Mouse (Mus musculus) midbrain, postnatal 0 days (tissue): ENCODE data around the gene Prn. TPM values are rescaled to one million over a fixed set of nuclear protein-coding genes. Genes with fewer than 3 reads are reported as not detected.

ENCODE experiments used
- ATAC-seq: fragments of 200-750 bp; cut with Nextera tagmentation; 2 replicates; pipeline ENCODE4 v1.8.0; 2017; ENCODE audit warnings: moderate number of reproducible peaks, mild to moderate bottlenecking, moderate TSS enrichment, moderate library complexity; ENCODE audit not compliant: low FRiP score
- DNase-seq: peaks from one replicate; pipeline ENCODE4 v3.0.0-alpha.2; 2015; ENCODE audit warnings: low spot score
- H3K27ac ChIP-seq: fragments of 300-500 bp; sonication (generic); 2 replicates; pipeline ENCODE4 v1.5.1; 2014; ENCODE audit warnings: low read depth, mild to moderate bottlenecking, low read length, mixed read lengths
- H3K27me3 ChIP-seq: fragments of 300-500 bp; sonication (generic); 2 replicates; pipeline ENCODE4 v1.6.1; 2014; ENCODE audit warnings: low read length, control low read depth, mixed read lengths; ENCODE audit not compliant: insufficient read depth
- H3K36me3 ChIP-seq: fragments of 300-500 bp; sonication (generic); 2 replicates; pipeline ENCODE4 v1.6.1; 2014; ENCODE audit warnings: low read length, control low read depth, mixed read lengths; ENCODE audit not compliant: insufficient read depth
- H3K4me1 ChIP-seq: fragments of 300-500 bp; sonication (generic); 2 replicates; pipeline ENCODE4 v1.6.1; 2014; ENCODE audit warnings: mild to moderate bottlenecking, control low read depth, antibody characterized with exemption, low read length, mixed read lengths; ENCODE audit not compliant: insufficient read depth
- H3K4me2 ChIP-seq: fragments of 300-500 bp; sonication (generic); 2 replicates; pipeline ENCODE4 v1.6.1; 2014; ENCODE audit warnings: low read depth, mild to moderate bottlenecking, low read length, mixed read lengths; ENCODE audit not compliant: poor library complexity, severe bottlenecking
- H3K4me3 ChIP-seq: fragments of 300-500 bp; sonication (generic); 2 replicates; pipeline ENCODE4 v1.5.1; 2014; ENCODE audit warnings: low read depth, mild to moderate bottlenecking, low read length, moderate library complexity
- H3K9ac ChIP-seq: fragments of 300-500 bp; sonication (generic); replicated peaks from 2 replicates; pipeline ENCODE4 v1.6.1; 2014; ENCODE audit warnings: mild to moderate bottlenecking, low read length, moderate library complexity, mixed read lengths; ENCODE audit not compliant: poor library complexity, severe bottlenecking
- H3K9me3 ChIP-seq: fragments of 300-500 bp; sonication (generic); 2 replicates; pipeline ENCODE4 v1.6.1; 2016; ENCODE audit warnings: low read length, control low read depth
- CTCF ChIP-seq: IDR thresholded peaks from 2 replicates; pipeline ENCODE4 v1.5.1; 2016; ENCODE audit warnings: antibody characterized with exemption, mild to moderate bottlenecking
- WGBS: fragments of 180-500 bp; shearing (Covaris S2); extraction: QIAGEN DNeasy Blood & Tissue Kit; methylation state at CpG from one replicate; pipeline ENCODE4 v1.1.7; 2014; 5-methylcytosine and 5-hydroxymethylcytosine counted together
- polyA plus RNA-seq: library from polyadenylated mRNA; unstranded; fragments of >200 nt; fragmentation: Nextera tagmentation; extraction: Ambion mirVana; gene quantifications from 2 replicates; pipeline ENCODE4 v1.2.1, GENCODE M21; 2015
- total RNA-seq: library from RNA; depleted of rRNA; stranded (reverse); fragments of >200 nt; gene quantifications from 2 replicates; pipeline ENCODE4 v1.2.3, GENCODE M21; 2014; rRNA removed

The Prn gene
- total and polyA plus RNA-seq, 2 experiments from 2014 or later = not detected

- Histone ChIP-seq H3K36me3 (peaks cover 17% of the 10 kb centered on the region), H3K4me2 (no peak overlapping the region), H3K27ac (no peak overlapping the region), H3K9ac (no peak overlapping the region), H3K27me3 (no peaks in the 10 kb centered on the region), H3K4me1 (no peaks in the 10 kb centered on the region), H3K9me3 (no peaks in the 10 kb centered on the region), H3K4me3 (no peak overlapping the region)
- 92% methylated on average over 4 of the region's 4 CpGs for WGBS
- ATAC-seq (no peak), DNase-seq (no peak)
- TF ChIP-seq CTCF = no peak
Observed at GRCm38 (mm10) chr2:132005445-132005844, 95.7 kb downstream of the Prn start.

Other genes starting within 250 kb of the Prn start
- gene Erv3, start 50.2 kb upstream of the Prn start, total RNA-seq = not detected in 2 replicates
- not detected in 2 replicates for gene Erv3, start 50.2 kb upstream of the Prn start, polyA plus RNA-seq
- gene Prnp, start within 50 bp of the Prn start, total RNA-seq = 254 and 255 TPM in 2 replicates
- gene Prnp, start within 50 bp of the Prn start, polyA plus RNA-seq = 283 and 306 TPM in 2 replicates
- 2.5 and 3.9 TPM in 2 replicates for gene Prnd, start 40.9 kb downstream of the Prn start, total RNA-seq
- 4.0 and 4.8 TPM in 2 replicates for gene Prnd, start 40.9 kb downstream of the Prn start, polyA plus RNA-seq
- gene Rassf2, start 120.3 kb downstream of the Prn start, total RNA-seq = 32.0 and 37.8 TPM in 2 replicates
- 15.9 and 16.7 TPM in 2 replicates for gene Rassf2, start 120.3 kb downstream of the Prn start, polyA plus RNA-seq
- gene Slc23a2, start 235.2 kb downstream of the Prn start, total RNA-seq = 64.5 and 71.3 TPM in 2 replicates
- 30.5 and 31.9 TPM in 2 replicates for gene Slc23a2, start 235.2 kb downstream of the Prn start, polyA plus RNA-seq